Mouse (Mus musculus): ENCODE measurements around the gene Dusp14. TPM values are rescaled to one million over a fixed set of nuclear protein-coding genes. Genes with fewer than 3 reads are reported as not detected.

The Dusp14 gene
- polyA plus RNA-seq, 1 experiment from 2014 or later, result 13.3 TPM

- WGBS, result 88% methylated on average over 2 of the region's 2 CpGs
- peaks cover 22% of the 10 kb centered on the region for H3K27me3 ChIP-seq (ENCODE audit: insufficient read depth, poor library complexity, severe bottlenecking)
- H3K4me1 ChIP-seq (replicated peaks), result peaks cover 12% of the 10 kb centered on the region
- H3K4me3 ChIP-seq, result no peak overlapping the region
- H3K9me3 ChIP-seq, result no peaks in the 10 kb centered on the region
- H3K27ac ChIP-seq, result no peak overlapping the region
- no peaks in the 10 kb centered on the region for H3K36me3 ChIP-seq
- no peak for DNase-seq (ENCODE audit: low spot score)
Measured at GRCm38 (mm10) chr11:84061881-84062280, 7.2 kb downstream of the Dusp14 start.

DNA sequence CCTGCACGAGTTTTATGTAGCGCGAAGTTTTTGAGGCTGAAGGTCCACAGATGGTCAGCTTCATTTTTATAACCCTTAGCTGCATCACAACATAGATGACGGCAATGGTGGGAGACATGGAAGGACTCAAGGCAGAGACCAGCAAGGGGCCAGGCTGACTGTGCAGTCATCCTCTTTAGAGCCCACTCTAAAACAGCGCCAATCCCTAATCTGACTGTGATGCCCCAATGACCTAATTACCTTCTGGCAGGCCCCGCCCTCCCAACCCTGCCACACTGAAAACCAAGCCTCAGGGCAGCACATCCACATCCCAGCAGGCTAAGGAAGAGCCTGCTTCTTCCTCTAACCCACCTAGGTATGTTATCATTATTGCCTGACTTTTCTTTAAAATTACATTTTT, 8.4 kb downstream of the Dusp14 start:
- no peaks in the 10 kb centered on the region for H3K36me3 ChIP-seq
- no peak overlapping the region for H3K27ac ChIP-seq
- peaks cover 9% of the 10 kb centered on the region; the same call in 1 of the 2 replicates for H3K27me3 ChIP-seq (ENCODE audit: insufficient read depth, poor library complexity, severe bottlenecking)
- 87% methylated on average over 6 of the region's 6 CpGs for WGBS
- no peak for DNase-seq (ENCODE audit: low spot score)
- no peak overlapping the region for H3K4me3 ChIP-seq
- H3K9me3 ChIP-seq, result 0 out of 2 replicates have a peak, but pooled peaks cover 4% of the 10 kb centered on the region
- H3K4me1 ChIP-seq (replicated peaks), result no peaks in the 10 kb centered on the region

DNA sequence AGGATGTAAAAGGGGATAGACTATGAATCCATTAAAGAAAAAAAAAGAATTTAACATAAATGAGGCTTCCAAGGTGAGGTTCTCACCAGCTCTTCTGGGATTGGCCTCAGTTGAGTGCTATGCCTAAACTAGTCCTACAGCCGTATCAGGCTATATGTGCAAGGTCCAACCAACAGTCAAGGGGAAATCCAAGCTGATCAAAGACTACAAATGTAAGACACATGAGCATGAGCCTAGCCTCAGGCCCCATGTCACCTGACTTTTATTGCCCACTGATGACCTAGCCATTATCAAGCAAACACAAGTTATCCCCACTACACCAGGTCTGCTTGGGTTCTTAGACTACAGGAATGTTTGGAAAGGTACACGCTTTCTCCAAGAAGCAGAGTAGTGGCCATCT, 9.3 kb downstream of the Dusp14 start:
- H3K27me3 ChIP-seq (ENCODE audit: insufficient read depth, poor library complexity, severe bottlenecking), result 0 out of 2 replicates have a peak, but pooled peaks cover 6% of the 10 kb centered on the region
- 94% methylated on average over 2 of the region's 2 CpGs for WGBS

GRCm38 (mm10) chr11:84057418-84057817, 11.6 kb downstream of the Dusp14 start:
- 100% methylated on average over 2 of the region's 2 CpGs for WGBS
- 0 out of 2 replicates have a peak, but pooled peaks cover 7% of the 10 kb centered on the region for H3K9me3 ChIP-seq
- H3K4me3 ChIP-seq, result no peak overlapping the region
- H3K4me1 ChIP-seq (replicated peaks), result peaks cover 17% of the 10 kb centered on the region
- no peaks in the 10 kb centered on the region for H3K36me3 ChIP-seq
- H3K27ac ChIP-seq, result no peak overlapping the region
- no peak for DNase-seq (ENCODE audit: low spot score)
- H3K27me3 ChIP-seq (ENCODE audit: insufficient read depth, poor library complexity, severe bottlenecking), result no peaks in the 10 kb centered on the region

More for the DNA sequence above, 9.3 kb downstream of the Dusp14 start:
- no peak overlapping the region for H3K27ac ChIP-seq
- no peak overlapping the region for H3K4me3 ChIP-seq
- 0 out of 2 replicates have a peak, but pooled peaks cover 7% of the 10 kb centered on the region for H3K9me3 ChIP-seq
- H3K36me3 ChIP-seq, result no peaks in the 10 kb centered on the region
- DNase-seq (ENCODE audit: low spot score), result no peak
- H3K4me1 ChIP-seq (replicated peaks), result no peaks in the 10 kb centered on the region

DNA sequence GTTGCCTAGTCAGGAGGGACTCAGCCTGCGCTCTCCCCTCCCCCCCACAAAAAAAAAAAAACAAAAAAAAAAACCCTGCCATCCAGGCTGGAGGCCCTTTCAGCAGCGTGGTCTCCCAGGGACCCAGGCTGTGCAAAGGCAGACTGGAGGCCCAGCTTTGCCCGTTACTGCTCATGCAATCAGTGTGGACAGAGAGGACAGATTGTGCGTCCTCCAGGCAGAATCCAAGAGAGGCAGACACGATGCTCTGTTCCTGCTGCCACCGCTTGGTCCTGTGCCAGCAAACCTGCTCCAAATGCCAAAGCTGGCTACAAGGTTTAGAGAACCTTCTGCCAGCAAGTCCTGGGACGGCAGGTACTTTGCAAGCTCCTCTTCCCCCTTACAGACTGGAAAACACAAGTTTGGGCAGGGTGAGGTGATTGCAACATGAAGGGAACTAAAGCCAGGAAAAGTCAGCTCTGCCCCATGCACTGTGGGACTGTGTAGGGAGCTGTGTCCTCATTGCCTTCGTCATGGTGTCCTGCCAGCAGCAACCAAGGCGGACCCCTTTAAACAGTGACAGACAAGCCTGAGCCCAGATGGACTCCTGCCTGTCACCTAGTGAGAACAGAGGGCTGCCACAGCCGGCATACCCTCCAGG, 15.4 kb downstream of the Dusp14 start:
- DNase-seq (ENCODE audit: low spot score), result no peak
- H3K4me3 ChIP-seq, result no peak overlapping the region
- peaks cover 31% of the 10 kb centered on the region for H3K4me1 ChIP-seq (replicated peaks)
- 65% methylated on average over 10 of the region's 10 CpGs for WGBS
- H3K27me3 ChIP-seq (ENCODE audit: insufficient read depth, poor library complexity, severe bottlenecking), result no peaks in the 10 kb centered on the region
- 0 out of 2 replicates have a peak, but pooled peaks cover 7% of the 10 kb centered on the region for H3K9me3 ChIP-seq
- H3K27ac ChIP-seq, result peak overlapping the region; percentile 64
- H3K36me3 ChIP-seq, result no peaks in the 10 kb centered on the region

DNA sequence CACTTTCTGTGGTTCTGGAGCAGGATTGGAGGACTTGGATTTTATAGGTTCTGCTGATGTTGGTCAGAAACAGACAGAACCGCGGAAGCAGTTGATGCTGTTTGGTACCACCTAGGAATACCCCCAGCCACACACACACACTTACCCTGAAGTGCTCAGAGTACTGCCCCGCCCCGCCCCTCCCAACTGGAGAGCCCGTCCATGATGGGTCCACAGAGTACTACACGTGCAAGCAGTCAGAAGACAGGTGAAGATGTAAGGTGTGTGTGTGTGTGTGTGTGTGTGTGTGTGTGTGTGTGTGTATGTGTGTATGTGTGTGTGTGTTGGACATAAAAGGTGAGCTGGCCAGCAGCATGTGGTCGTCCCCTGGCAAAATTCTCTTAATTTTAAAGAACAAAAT, 16.0 kb downstream of the Dusp14 start:
- DNase-seq (ENCODE audit: low spot score), result no peak
- H3K27ac ChIP-seq, result no peak overlapping the region
- no peaks in the 10 kb centered on the region for H3K27me3 ChIP-seq (ENCODE audit: insufficient read depth, poor library complexity, severe bottlenecking)
- no peak overlapping the region for H3K4me3 ChIP-seq
- peaks cover 37% of the 10 kb centered on the region for H3K4me1 ChIP-seq (replicated peaks)
- 0 out of 2 replicates have a peak, but pooled peaks cover 7% of the 10 kb centered on the region for H3K9me3 ChIP-seq
- no peaks in the 10 kb centered on the region for H3K36me3 ChIP-seq
- WGBS, result 90% methylated on average over 7 of the region's 7 CpGs

- Histone ChIP-seq H3K36me3 (no peaks in the 10 kb centered on the region), H3K9me3 (no peaks in the 10 kb centered on the region), H3K4me3 (no peak overlapping the region), H3K4me1 (replicated peaks) (peaks cover 61% of the 10 kb centered on the region), H3K27me3 (ENCODE audit: insufficient read depth, poor library complexity, severe bottlenecking) (no peaks in the 10 kb centered on the region), H3K27ac (no peak overlapping the region)
- 76% methylated on average over 10 of the region's 10 CpGs for WGBS
- DNase-seq (ENCODE audit: low spot score), result no peak
Measured at GRCm38 (mm10) chr11:84048411-84048810, 20.6 kb downstream of the Dusp14 start.

GRCm38 (mm10) chr11:84047270-84047669, 21.8 kb downstream of the Dusp14 start:
- H3K4me3 ChIP-seq, result no peak overlapping the region
- no peak for DNase-seq (ENCODE audit: low spot score)
- 71% methylated on average over 4 of the region's 4 CpGs for WGBS
- H3K27ac ChIP-seq, result no peak overlapping the region
- H3K9me3 ChIP-seq, result no peaks in the 10 kb centered on the region
- peaks cover 64% of the 10 kb centered on the region for H3K4me1 ChIP-seq (replicated peaks)
- no peaks in the 10 kb centered on the region for H3K27me3 ChIP-seq (ENCODE audit: insufficient read depth, poor library complexity, severe bottlenecking)
- H3K36me3 ChIP-seq, result no peaks in the 10 kb centered on the region

DNA sequence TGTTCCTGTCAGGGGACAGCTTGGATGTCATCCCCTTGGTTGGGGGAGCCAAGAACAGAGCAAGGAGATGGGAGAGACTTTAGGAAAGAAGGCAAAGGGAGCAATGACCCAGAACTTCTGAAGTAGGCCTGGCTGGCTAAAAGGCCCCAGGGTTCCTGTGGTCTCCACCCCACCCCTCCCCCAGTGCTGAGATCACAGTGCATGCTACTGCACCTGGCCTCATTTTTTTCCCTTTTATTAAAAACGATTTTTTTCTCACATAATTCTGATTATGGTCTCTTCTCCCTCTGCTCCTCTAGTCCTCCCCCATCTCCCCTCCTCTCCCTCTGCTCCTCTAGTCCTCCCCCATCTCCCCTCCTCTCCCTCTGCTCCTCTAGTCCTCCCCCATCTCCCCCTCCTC, 24.1 kb downstream of the Dusp14 start:
- H3K27ac ChIP-seq, result peak overlapping the region; percentile 57
- peaks cover 77% of the 10 kb centered on the region for H3K4me1 ChIP-seq (replicated peaks)

GRCm38 (mm10) chr11:84042808-84043762, 26.0 kb downstream of the Dusp14 start:
- Histone ChIP-seq H3K36me3 (peaks cover 34% of the 10 kb centered on the region), H3K4me1 (replicated peaks) (peaks cover 79% of the 10 kb centered on the region), H3K27me3 (ENCODE audit: insufficient read depth, poor library complexity, severe bottlenecking) (no peaks in the 10 kb centered on the region), H3K4me3 (0 out of 2 replicates have a peak overlapping the region, but pooled peaks have one; percentile 3), H3K9me3 (no peaks in the 10 kb centered on the region), H3K27ac (peak overlapping the region; percentile 78)
- peak; percentile 86 for DNase-seq (ENCODE audit: low spot score)
- WGBS, result 35% methylated on average over 14 of the region's 14 CpGs

More for the DNA sequence above, 24.1 kb downstream of the Dusp14 start:
- WGBS, result 35% methylated on average over 1 of the region's 1 CpGs
- Histone ChIP-seq H3K36me3 (peaks cover 16% of the 10 kb centered on the region), H3K27me3 (ENCODE audit: insufficient read depth, poor library complexity, severe bottlenecking) (no peaks in the 10 kb centered on the region), H3K9me3 (no peaks in the 10 kb centered on the region), H3K4me3 (no peak overlapping the region)
- DNase-seq (ENCODE audit: low spot score), result no peak

DNA sequence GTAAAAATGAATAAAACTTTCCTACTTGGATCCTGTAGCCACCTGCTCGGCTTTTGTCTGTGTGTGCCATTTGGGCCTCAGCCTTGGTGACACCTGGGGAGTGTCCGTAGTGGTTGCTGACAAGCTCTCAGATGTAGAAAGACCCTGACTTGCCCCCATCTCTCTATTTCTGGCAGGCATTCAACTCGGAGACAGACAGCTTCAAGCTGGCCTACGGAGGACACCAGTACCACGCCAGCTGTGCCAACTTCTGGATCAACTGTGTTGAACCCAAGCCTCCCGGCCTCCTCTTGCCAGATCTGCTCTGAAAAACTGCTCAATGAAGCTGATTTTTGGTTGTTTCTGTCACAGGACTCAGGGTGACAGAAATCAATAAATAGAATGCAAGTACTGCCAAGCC, 28.4 kb downstream of the Dusp14 start:
- Histone ChIP-seq H3K36me3 (peaks cover 50% of the 10 kb centered on the region), H3K27me3 (ENCODE audit: insufficient read depth, poor library complexity, severe bottlenecking) (no peaks in the 10 kb centered on the region), H3K27ac (no peak overlapping the region), H3K4me3 (no peak overlapping the region), H3K9me3 (no peaks in the 10 kb centered on the region), H3K4me1 (replicated peaks) (peaks cover 62% of the 10 kb centered on the region)
- no peak for DNase-seq (ENCODE audit: low spot score)
- WGBS, result 82% methylated on average over 6 of the region's 6 CpGs

DNA sequence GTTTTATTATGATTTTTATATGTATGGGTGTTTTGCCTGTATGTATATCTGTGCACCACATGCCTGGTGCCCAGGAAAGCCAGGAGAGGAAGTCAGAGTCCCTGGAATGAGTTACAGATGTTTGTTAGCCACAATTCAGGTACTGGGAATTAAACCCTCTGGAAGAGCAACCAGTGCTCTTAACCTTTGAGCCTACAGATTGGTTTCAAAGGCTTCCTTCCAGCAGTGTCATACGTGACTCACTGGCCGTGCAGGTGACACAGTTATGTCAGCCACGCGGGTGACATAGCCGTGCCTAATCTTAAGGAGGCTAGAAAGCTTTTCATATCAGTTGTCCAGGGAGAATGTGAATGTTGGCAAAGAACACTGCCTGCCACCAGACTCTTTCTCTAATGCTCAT, 35.4 kb downstream of the Dusp14 start:
- Histone ChIP-seq H3K4me1 (replicated peaks) (peaks cover 5% of the 10 kb centered on the region), H3K36me3 (peaks cover 78% of the 10 kb centered on the region), H3K27me3 (ENCODE audit: insufficient read depth, poor library complexity, severe bottlenecking) (no peaks in the 10 kb centered on the region), H3K4me3 (no peak overlapping the region), H3K9me3 (no peaks in the 10 kb centered on the region), H3K27ac (no peak overlapping the region)
- WGBS, result 89% methylated on average over 5 of the region's 5 CpGs
- DNase-seq (ENCODE audit: low spot score), result no peak

GRCm38 (mm10) chr11:84032559-84032958, 36.5 kb downstream of the Dusp14 start:
- Histone ChIP-seq H3K27me3 (ENCODE audit: insufficient read depth, poor library complexity, severe bottlenecking) (no peaks in the 10 kb centered on the region), H3K4me3 (no peak overlapping the region), H3K36me3 (peaks cover 82% of the 10 kb centered on the region), H3K27ac (no peak overlapping the region), H3K9me3 (no peaks in the 10 kb centered on the region), H3K4me1 (replicated peaks) (no peaks in the 10 kb centered on the region)
- WGBS, result 88% methylated on average over 5 of the region's 5 CpGs
- no peak for DNase-seq (ENCODE audit: low spot score)
